8 mouse cellular contexts compared by ENCODE assay signal in the genomic region with DNA sequence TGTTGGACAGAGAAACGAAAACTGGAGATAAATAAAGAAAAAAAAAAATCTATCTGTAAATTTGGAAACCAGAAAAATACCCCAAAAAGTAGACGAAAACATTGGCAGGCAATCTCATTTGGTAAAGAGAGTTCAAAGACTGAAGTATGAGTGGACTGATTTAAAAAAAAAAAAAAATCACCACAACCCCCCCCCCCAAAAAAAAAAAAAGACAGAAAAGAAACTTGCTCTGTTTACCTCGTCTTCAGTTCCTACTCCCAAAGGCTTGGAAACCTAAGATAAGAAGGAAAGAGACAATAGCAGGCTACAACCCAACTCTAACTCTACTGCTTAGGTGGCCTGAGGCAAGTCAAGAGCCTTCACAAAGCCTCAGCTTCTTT. TPM values are rescaled to one million over a fixed set of nuclear protein-coding genes. Genes with fewer than 3 reads are reported as not detected.
DNase-seq lines count a peak whose midpoint lies in the region; ATAC-seq and TF ChIP-seq lines count a peak whose summit lies in the region.

No protein-coding gene starts in this region.

- H3K9me3 ChIP-seq in heart, embryonic 11.5 days (replicated peaks; ENCODE audit: control insufficient read depth, low read length) = no peaks in the 10 kb centered on the region
- no peaks in the 10 kb centered on the region for H3K9me3 ChIP-seq in CH12.LX (replicated peaks; ENCODE audit: low read length)
- H3K9me3 ChIP-seq in forebrain, embryonic 15.5 days = no peaks in the 10 kb centered on the region
- H3K9me3 ChIP-seq in liver, embryonic 14.5 days (ENCODE audit: control insufficient read depth, low read length) = no peaks in the 10 kb centered on the region

- DNase-seq in heart, adult 8-10 months (ENCODE audit: low spot score) = no peak
- no peak for DNase-seq in CH12.LX (ENCODE audit: extremely low read depth)
- no peak for DNase-seq in liver, embryonic 14.5 days (ENCODE audit: low read depth in 3 of 3, low spot score in 3 of 3)
- no peak for DNase-seq in thymus, adult 18-20 months
- DNase-seq in adrenal gland, postnatal 14 days = no peak
- DNase-seq in gastrocnemius, adult 8-10 months (ENCODE audit: low spot score in 2 of 2) = no peak

- no peak for TF ChIP-seq POLR2A in CH12.LX (IDR thresholded peaks at IDR 0.05; ENCODE audit: low read depth, low read length)

- H3K4me2 ChIP-seq in heart, embryonic 11.5 days = peak overlapping the region; percentile 91
- peak overlapping the region; percentile 25 for H3K4me2 ChIP-seq in CH12.LX (ENCODE audit: insufficient read depth, low read depth, poor library complexity, severe bottlenecking)
- H3K4me2 ChIP-seq in forebrain, embryonic 15.5 days (replicated peaks) = peak overlapping the region; percentile 77
- H3K4me2 ChIP-seq in liver, embryonic 14.5 days (ENCODE audit: low read depth) = peak overlapping the region; percentile 89

- TF ChIP-seq EP300 in CH12.LX (IDR thresholded peaks at IDR 0.05; ENCODE audit: low read length) = no peak
- no peak for TF ChIP-seq EP300 in liver, embryonic 14.5 days (IDR thresholded peaks at IDR 0.05; ENCODE audit: low read depth)

- no peak for TF ChIP-seq CTCF in CH12.LX (conservative IDR thresholded peaks at IDR 0.05 in 1 of 2, IDR thresholded peaks at IDR 0.05 in 1 of 2; ENCODE audit: low read depth in 2 of 2, low read length in 2 of 2)
- TF ChIP-seq CTCF in liver, embryonic 14.5 days (IDR thresholded peaks at IDR 0.05; ENCODE audit: low read depth) = no peak

- 70% methylated on average over 3 of the region's 3 CpGs for WGBS in heart, embryonic 11.5 days (ENCODE audit: insufficient replicate concordance)
- WGBS in forebrain, embryonic 15.5 days = 62% methylated on average over 3 of the region's 3 CpGs
- WGBS in liver, embryonic 14.5 days (ENCODE audit: insufficient replicate concordance) = 44% methylated on average over 3 of the region's 3 CpGs

- no peaks in the 10 kb centered on the region for H3K27me3 ChIP-seq in heart, embryonic 11.5 days (ENCODE audit: control insufficient read depth, insufficient read depth, low read length)
- H3K27me3 ChIP-seq in CH12.LX (replicated peaks) = no peaks in the 10 kb centered on the region
- H3K27me3 ChIP-seq in forebrain, embryonic 15.5 days = no peaks in the 10 kb centered on the region
- H3K27me3 ChIP-seq in liver, embryonic 14.5 days (ENCODE audit: control insufficient read depth, insufficient read depth, low read length) = no peaks in the 10 kb centered on the region

- in situ Hi-C loops in CH12.LX (cut with MboI; ENCODE audit: low pct_ligation_motif_present, low pct_unique_long_range_greater_than_20kb, low sequenced_read_pairs) = no loop called here

- no peak overlapping the region for H3K27ac ChIP-seq in heart, embryonic 11.5 days (ENCODE audit: low read depth, low read length)
- no peak overlapping the region for H3K27ac ChIP-seq in CH12.LX (ENCODE audit: insufficient read depth, low read depth)
- H3K27ac ChIP-seq in forebrain, embryonic 15.5 days (replicated peaks) = peak overlapping the region; percentile 79
- H3K27ac ChIP-seq in liver, embryonic 14.5 days = no peak overlapping the region; the same call in 1 of the 2 replicates

- H3K4me1 ChIP-seq in heart, embryonic 11.5 days (ENCODE audit: control insufficient read depth, insufficient read depth, low read length) = peaks cover 5% of the 10 kb centered on the region; the same call in 1 of the 2 replicates
- H3K4me1 ChIP-seq in CH12.LX (ENCODE audit: control insufficient read depth in 1 of 2, insufficient read depth in 2 of 2) = peaks cover 0 to 20% of the 10 kb centered on the region in 2 experiments; a peak in 2 of 4 replicates
- peaks cover 32% of the 10 kb centered on the region for H3K4me1 ChIP-seq in forebrain, embryonic 15.5 days
- H3K4me1 ChIP-seq in liver, embryonic 14.5 days (replicated peaks; ENCODE audit: control insufficient read depth in 2 of 2, insufficient read depth in 2 of 2, low read length in 1 of 2) = peaks cover 4 to 8% of the 10 kb centered on the region in 2 experiments

- H3K4me3 ChIP-seq in heart, embryonic 11.5 days (ENCODE audit: low read depth, low read length) = peak overlapping the region; percentile 94
- peak overlapping the region; percentile 75 to 83 (median 81) for H3K4me3 ChIP-seq in CH12.LX (replicated peaks in 1 of 3; ENCODE audit: low read depth in 2 of 3, low read length in 2 of 3, poor library complexity in 1 of 3)
- H3K4me3 ChIP-seq in forebrain, embryonic 15.5 days = peak overlapping the region; percentile 80
- peak overlapping the region; percentile 62 to 83 for H3K4me3 ChIP-seq in liver, embryonic 14.5 days (ENCODE audit: insufficient read depth in 1 of 2, low read depth in 2 of 2, low read length in 2 of 2)

- no peaks in the 10 kb centered on the region for H3K36me3 ChIP-seq in heart, embryonic 11.5 days (ENCODE audit: control insufficient read depth, insufficient read depth, low read length)
- H3K36me3 ChIP-seq in CH12.LX (replicated peaks in 1 of 2; ENCODE audit: control insufficient read depth in 1 of 2, insufficient read depth in 1 of 2, low read length in 1 of 2) = peaks cover 9 to 35% of the 10 kb centered on the region in 2 experiments
- H3K36me3 ChIP-seq in forebrain, embryonic 15.5 days = peaks cover 16% of the 10 kb centered on the region; the same call in 1 of the 2 replicates
- H3K36me3 ChIP-seq in liver, embryonic 14.5 days (replicated peaks; ENCODE audit: control insufficient read depth, insufficient read depth, low read depth) = no peaks in the 10 kb centered on the region

- no peak for TF ChIP-seq RAD21 in CH12.LX (IDR thresholded peaks at IDR 0.05; ENCODE audit: low read depth, low read length)

- peak overlapping the region; percentile 85 for H3K9ac ChIP-seq in heart, embryonic 11.5 days (ENCODE audit: low read depth, low read length)
- H3K9ac ChIP-seq in CH12.LX (ENCODE audit: insufficient read depth, low read depth) = peak overlapping the region; percentile 84
- H3K9ac ChIP-seq in forebrain, embryonic 15.5 days (replicated peaks) = peak overlapping the region; percentile 78
- H3K9ac ChIP-seq in liver, embryonic 14.5 days (replicated peaks) = no peak overlapping the region; the same call in 1 of the 2 replicates

- ATAC-seq in heart, embryonic 11.5 days (replicated peaks; ENCODE audit: insufficient number of reproducible peaks, low FRiP score, low TSS enrichment) = no peak
- ATAC-seq in forebrain, embryonic 15.5 days (replicated peaks) = no peak
- ATAC-seq in liver, embryonic 14.5 days (ENCODE audit: insufficient read depth) = 0 out of 2 replicates have a peak, but pooled peaks have one; percentile 1

- dilution Hi-C loops in CH12.LX (cut with MboI; ENCODE audit: extremely low pct_ligation_motif_present, extremely low pct_unique_long_range_greater_than_20kb, low sequenced_read_pairs) = no loop called here

- H3K79me2 ChIP-seq in CH12.LX (replicated peaks; ENCODE audit: control insufficient read depth, extremely low read depth, insufficient read depth, poor library complexity, severe bottlenecking) = 0 out of 2 replicates have a peak, but pooled peaks cover 2% of the 10 kb centered on the region

TF ChIP-seq in CH12.LX, 34 proteins besides CTCF, POLR2A, EP300 and RAD21:
- peak; percentile 78 for TF ChIP-seq ZNF384 (IDR thresholded peaks at IDR 0.05; ENCODE audit: low read depth, low read length)
- TF ChIP-seq SIN3A (IDR thresholded peaks at IDR 0.05; ENCODE audit: low read length) = 0 out of 2 replicates have a peak, but pooled peaks have one; percentile 16
- TF ChIP-seq JUN (IDR thresholded peaks at IDR 0.05; ENCODE audit: insufficient read depth, low read depth, low read length) = no peak
- no peak for TF ChIP-seq E2F4 (IDR thresholded peaks at IDR 0.05; ENCODE audit: insufficient replicate concordance, low read depth, low read length)
- no peak for TF ChIP-seq MEF2A (IDR thresholded peaks at IDR 0.05; ENCODE audit: borderline replicate concordance, low read depth, low read length)

RNA-seq across cellular contexts. Expression of a gene that starts 1.1 kb away (rescaled TPM):
- polyA plus RNA-seq in heart, embryonic 11.5 days (2014; fragmentation: Nextera tagmentation; extraction: Ambion mirVana) = 17.8 and 22.1 TPM in 2 replicates
- 10 to 100 TPM; 21.3 to 25.4 (median 23.6) TPM for total RNA-seq in heart, adult 8-10 months (2022)
- total RNA-seq in CH12.LX (2012; rRNA removed) = 27.5 and 29.2 TPM in 2 replicates
- 24.6 and 29.9 TPM in 2 replicates for total RNA-seq in CH12.LX (2014; rRNA removed)
- polyA plus RNA-seq in CH12.LX (2012; ENCODE audit: insufficient read length, low read depth) = 21.2 and 22.1 TPM in 2 replicates
- polyA plus RNA-seq in forebrain, embryonic 15.5 days (2015; fragmentation: Nextera tagmentation; extraction: Ambion mirVana) = 82.9 and 84.4 TPM in 2 replicates
- polyA plus RNA-seq in liver, embryonic 14.5 days (2012; rRNA removed) = 9.1 and 12.5 TPM in 2 replicates
- 14.2 and 16.7 TPM in 2 replicates for polyA plus RNA-seq in liver, embryonic 14.5 days (2014; fragmentation: Nextera tagmentation; extraction: Ambion mirVana)
- total RNA-seq in adrenal gland, postnatal 14 days (2021) = 99.4 and 106 TPM in 2 replicates
- total RNA-seq in gastrocnemius, adult 8-10 months (2022) = 10 to 100 TPM; 21.4 to 24.9 (median 22.9) TPM

RNA-seq across cellular contexts. Expression of a gene that starts 50.8 kb away (rescaled TPM):
- 1.6 and 1.8 TPM in 2 replicates for polyA plus RNA-seq in heart, embryonic 11.5 days (2014; fragmentation: Nextera tagmentation; extraction: Ambion mirVana)
- 1 to 10 TPM in 1 of 4 experiments, under 1 TPM in 3; 0.24 to 1.4 (median 0.56) TPM for total RNA-seq in heart, adult 8-10 months (2022)
- total RNA-seq in CH12.LX (2012; rRNA removed) (17.2 and 17.7 TPM in 2 replicates), CH12.LX (2014; rRNA removed) (20.4 and 21.4 TPM in 2 replicates)
- 126 and 130 TPM in 2 replicates for polyA plus RNA-seq in CH12.LX (2012; ENCODE audit: insufficient read length, low read depth)
- 54.7 and 62.1 TPM in 2 replicates for polyA plus RNA-seq in forebrain, embryonic 15.5 days (2015; fragmentation: Nextera tagmentation; extraction: Ambion mirVana)
- 2.5 and 3.0 TPM in 2 replicates for polyA plus RNA-seq in liver, embryonic 14.5 days (2012; rRNA removed)
- polyA plus RNA-seq in liver, embryonic 14.5 days (2014; fragmentation: Nextera tagmentation; extraction: Ambion mirVana) = 1.7 and 2.4 TPM in 2 replicates
- 87.3 and 118 TPM in 2 replicates for total RNA-seq in adrenal gland, postnatal 14 days (2021)
- 1 to 10 TPM in 1 of 4 experiments, under 1 TPM in 3; 0.27 to 1.2 (median 0.48) TPM for total RNA-seq in gastrocnemius, adult 8-10 months (2022)

Comparison
In these comparisons a context has a peak if more than half of its experiments do, and no peak if none do; other contexts are left out.
1. H3K4me2 ChIP-seq: peak in every context shown above with its lines; median percentile 91 in heart, embryonic 11.5 days; 89 in liver, embryonic 14.5 days; 77 in forebrain, embryonic 15.5 days; 25 in CH12.LX.
2. RNA of a gene that starts 50.8 kb away (total RNA-seq): 87.3 to 118 TPM in adrenal gland, postnatal 14 days and 17.2 to 21.4 TPM in CH12.LX; 0.24 to 1.4 TPM in heart, adult 8-10 months and 0.27 to 1.2 TPM in gastrocnemius, adult 8-10 months; every median in the first group is over 4 times any median in the second.
3. Peak in every context shown above with its lines, with median percentiles within 50 percentile points of each other: H3K4me3 ChIP-seq.